Mouse (Mus musculus) lung, embryonic 14.5 days (tissue): ENCODE data around the gene Mlc1. TPM values are rescaled to one million over a fixed set of nuclear protein-coding genes. Genes with fewer than 3 reads are reported as not detected.

Experiments used
- ATAC-seq: fragments of 200-750 bp; cut with Nextera tagmentation; 2 replicates; pipeline ENCODE4 v1.8.0; 2017; ENCODE audit warnings: mild to moderate bottlenecking, moderate TSS enrichment, moderate library complexity; ENCODE audit not compliant: insufficient read depth
- DNase-seq: peaks from one replicate; pipeline ENCODE4 v3.0.0-alpha.2; 2015
- H3K27ac ChIP-seq: fragments of 300-500 bp; sonication (generic); 2 replicates; pipeline ENCODE4 v1.5.1; 2014; ENCODE audit warnings: low read depth, mild to moderate bottlenecking, moderate library complexity
- H3K27me3 ChIP-seq: fragments of 300-500 bp; sonication (generic); 2 replicates; pipeline ENCODE4 v1.6.1; 2014; ENCODE audit warnings: low read length, control low read depth; ENCODE audit not compliant: insufficient read depth
- H3K36me3 ChIP-seq: fragments of 300-500 bp; sonication (generic); 2 replicates; pipeline ENCODE4 v1.6.1; 2014; ENCODE audit warnings: control low read depth; ENCODE audit not compliant: insufficient read depth
- H3K4me1 ChIP-seq: fragments of 300-500 bp; sonication (generic); 2 replicates; pipeline ENCODE4 v1.6.1; 2014; ENCODE audit warnings: antibody characterized with exemption, control low read depth; ENCODE audit not compliant: insufficient read depth
- H3K4me2 ChIP-seq: fragments of 300-500 bp; sonication (generic); 2 replicates; pipeline ENCODE4 v1.6.1; 2014; ENCODE audit warnings: mild to moderate bottlenecking
- H3K4me3 ChIP-seq: fragments of 300-500 bp; sonication (generic); 2 replicates; pipeline ENCODE4 v1.5.1; 2014; ENCODE audit warnings: low read depth, low read length
- H3K9ac ChIP-seq: fragments of 300-500 bp; sonication (generic); 2 replicates; pipeline ENCODE4 v1.6.1; 2014
- H3K9me3 ChIP-seq: fragments of 300-500 bp; sonication (generic); 2 replicates; pipeline ENCODE4 v1.6.1; 2016; ENCODE audit warnings: low read depth, low read length, control low read depth
- CTCF ChIP-seq: IDR thresholded peaks from 2 replicates; pipeline ENCODE4 v1.5.1; 2016; ENCODE audit warnings: antibody characterized with exemption, low read depth
- WGBS: fragments of 180-500 bp; shearing (Covaris S2); extraction: QIAGEN DNeasy Blood & Tissue Kit; methylation state at CpG from one replicate; pipeline ENCODE4 v1.1.7; 2014; 5-methylcytosine and 5-hydroxymethylcytosine counted together
- polyA plus RNA-seq: library from polyadenylated mRNA; unstranded; fragments of >200 nt; fragmentation: Nextera tagmentation; extraction: Ambion mirVana; gene quantifications from 2 replicates; pipeline ENCODE4 v1.2.1, GENCODE M21; 2014

Mlc1 gene
- polyA plus RNA-seq, 1 experiment from 2014 or later, result not detected

DNA sequence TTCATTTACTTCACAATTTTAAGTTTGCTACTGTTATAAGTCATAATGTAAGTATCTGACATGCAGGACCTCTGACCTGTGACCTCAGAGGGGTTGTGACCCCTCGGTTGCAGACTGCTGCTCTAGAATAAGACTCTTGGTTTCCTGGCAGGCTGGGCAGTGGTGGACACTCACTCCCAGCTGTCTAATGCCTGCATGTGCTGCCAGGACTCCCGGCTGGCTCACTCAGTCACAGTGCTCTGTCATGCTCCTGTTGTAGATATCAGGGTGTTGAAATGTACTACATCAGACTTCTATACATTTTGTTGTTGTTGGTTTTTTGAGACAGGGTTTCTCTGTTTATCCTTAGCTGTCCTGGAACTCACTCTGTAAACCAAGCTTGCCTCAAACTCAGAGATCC, 21.6 kb upstream of the Mlc1 start:
- Histone ChIP-seq H3K9me3 (no peaks in the 10 kb centered on the region), H3K27me3 (no peaks in the 10 kb centered on the region), H3K36me3 (no peaks in the 10 kb centered on the region), H3K4me3 (no peak overlapping the region), H3K27ac (no peak overlapping the region), H3K4me1 (no peaks in the 10 kb centered on the region), H3K4me2 (no peak overlapping the region), H3K9ac (no peak overlapping the region)
- 49% methylated on average over 2 of the region's 2 CpGs for WGBS
- no peak for TF ChIP-seq CTCF
- DNase-seq (no peak), ATAC-seq (no peak)

- ATAC-seq (no peak), DNase-seq (peak; percentile 25)
- H3K36me3 ChIP-seq, result no peaks in the 10 kb centered on the region
- H3K9ac ChIP-seq, result no peak overlapping the region
- WGBS, result 65% methylated on average over 2 of the region's 2 CpGs
- no peaks in the 10 kb centered on the region for H3K4me1 ChIP-seq
- H3K27ac ChIP-seq, result no peak overlapping the region
- H3K4me2 ChIP-seq, result no peak overlapping the region
- H3K4me3 ChIP-seq, result no peak overlapping the region
- H3K27me3 ChIP-seq, result no peaks in the 10 kb centered on the region
- TF ChIP-seq CTCF, result peak; percentile 51
- no peaks in the 10 kb centered on the region for H3K9me3 ChIP-seq
Measured at GRCm38 (mm10) chr15:88999124-88999523, 20.3 kb upstream of the Mlc1 start.

- ATAC-seq (no peak), DNase-seq (no peak)
- Histone ChIP-seq H3K9ac (no peak overlapping the region), H3K27me3 (no peaks in the 10 kb centered on the region), H3K4me2 (no peak overlapping the region), H3K4me1 (no peaks in the 10 kb centered on the region), H3K9me3 (no peaks in the 10 kb centered on the region), H3K27ac (no peak overlapping the region), H3K4me3 (no peak overlapping the region), H3K36me3 (no peaks in the 10 kb centered on the region)
- TF ChIP-seq CTCF, result no peak
- 65% methylated on average over 8 of the region's 8 CpGs for WGBS
Measured at GRCm38 (mm10) chr15:88998636-88999035, 19.8 kb upstream of the Mlc1 start.

- Histone ChIP-seq H3K9me3 (no peaks in the 10 kb centered on the region), H3K9ac (no peak overlapping the region), H3K27me3 (no peaks in the 10 kb centered on the region), H3K27ac (no peak overlapping the region), H3K4me2 (no peak overlapping the region), H3K4me1 (no peaks in the 10 kb centered on the region), H3K36me3 (no peaks in the 10 kb centered on the region), H3K4me3 (no peak overlapping the region)
- TF ChIP-seq CTCF, result no peak
- WGBS, result 49% methylated on average over 2 of the region's 2 CpGs
- ATAC-seq (no peak), DNase-seq (no peak)
Measured at GRCm38 (mm10) chr15:88989236-88989635, 10.4 kb upstream of the Mlc1 start.

- Histone ChIP-seq H3K9me3 (no peaks in the 10 kb centered on the region), H3K4me1 (no peaks in the 10 kb centered on the region), H3K4me2 (no peak within 1 kb of the TSS), H3K9ac (no peak within 1 kb of the TSS), H3K4me3 (no peak within 1 kb of the TSS), H3K27ac (no peak within 1 kb of the TSS), H3K27me3 (no peaks in the 10 kb centered on the region), H3K36me3 (no peaks in the 10 kb centered on the region)
- 91% methylated on average over 31 of the region's 31 CpGs for WGBS
- ATAC-seq (no peak), DNase-seq (no peak)
- no peak for TF ChIP-seq CTCF
Measured at GRCm38 (mm10) chr15:88982534-88983079, 3.8 kb upstream of the Mlc1 start, which contains the start of gene Mov10l1. Gene Mov10l1, plus strand, starts transcription at chr15:88982909.

DNA sequence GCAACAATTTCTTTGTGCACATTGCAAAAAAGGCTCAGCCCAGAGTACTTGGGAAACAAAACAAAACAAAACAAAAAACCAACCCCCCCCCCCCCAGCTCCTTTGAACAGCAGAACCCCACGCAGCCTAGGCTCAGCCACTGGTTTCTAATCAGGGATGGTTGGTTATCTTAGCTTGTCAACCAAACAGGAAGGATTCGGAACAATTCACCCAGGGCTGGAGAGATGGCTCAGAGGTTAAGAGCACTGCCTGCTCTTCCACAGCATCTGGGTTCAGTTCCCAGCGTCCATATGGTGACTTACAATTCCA, 285 bp upstream of the Mlc1 start:
- TF ChIP-seq CTCF, result no peak
- H3K4me1 ChIP-seq, result no peaks in the 10 kb centered on the region
- H3K9me3 ChIP-seq, result no peaks in the 10 kb centered on the region
- H3K4me3 ChIP-seq, result no peak overlapping the region
- H3K27me3 ChIP-seq, result no peaks in the 10 kb centered on the region
- ATAC-seq, result no peak
- WGBS, result 64% methylated on average over 3 of the region's 3 CpGs
- no peak for DNase-seq
- no peaks in the 10 kb centered on the region for H3K36me3 ChIP-seq
- H3K27ac ChIP-seq, result no peak overlapping the region
- H3K4me2 ChIP-seq, result no peak overlapping the region
- H3K9ac ChIP-seq, result no peak overlapping the region

- H3K4me1 ChIP-seq, result no peaks in the 10 kb centered on the region
- no peak overlapping the region for H3K9ac ChIP-seq
- no peaks in the 10 kb centered on the region for H3K36me3 ChIP-seq
- WGBS, result 89% methylated on average over 4 of the region's 4 CpGs
- no peak for ATAC-seq
- H3K4me2 ChIP-seq, result no peak overlapping the region
- no peak overlapping the region for H3K4me3 ChIP-seq
- no peak for DNase-seq
- no peak overlapping the region for H3K27ac ChIP-seq
- no peak for TF ChIP-seq CTCF
- H3K9me3 ChIP-seq, result no peaks in the 10 kb centered on the region
- H3K27me3 ChIP-seq, result no peaks in the 10 kb centered on the region
Measured at GRCm38 (mm10) chr15:88972300-88972699, 6.5 kb downstream of the Mlc1 start.

- no peaks in the 10 kb centered on the region for H3K9me3 ChIP-seq
- DNase-seq (no peak), ATAC-seq (no peak)
- H3K36me3 ChIP-seq, result no peaks in the 10 kb centered on the region
- H3K9ac ChIP-seq, result no peak overlapping the region
- no peak overlapping the region for H3K27ac ChIP-seq
- no peaks in the 10 kb centered on the region for H3K4me1 ChIP-seq
- no peak overlapping the region for H3K4me3 ChIP-seq
- no peak overlapping the region for H3K4me2 ChIP-seq
- no peak for TF ChIP-seq CTCF
- no peaks in the 10 kb centered on the region for H3K27me3 ChIP-seq
- 81% methylated on average over 2 of the region's 2 CpGs for WGBS
Measured at GRCm38 (mm10) chr15:88964070-88964578, 14.7 kb downstream of the Mlc1 start.
